Mouse (Mus musculus) lung, embryonic 15.5 days (tissue): Measurements from ENCODE around the gene Kcnc4. TPM values are rescaled to one million over a fixed set of nuclear protein-coding genes. Genes with fewer than 3 reads are reported as not detected.

Experiments
- ATAC-seq: fragments of 200-750 bp; cut with Nextera tagmentation; 2 replicates; pipeline ENCODE4 v1.8.0; 2017; ENCODE audit warnings: moderate number of reproducible peaks, borderline replicate concordance; ENCODE audit not compliant: low FRiP score, low TSS enrichment; ENCODE audit errors: extremely low read depth
- H3K27ac ChIP-seq: fragments of 300-500 bp; sonication (generic); 2 replicates; pipeline ENCODE4 v1.5.1; 2015; ENCODE audit warnings: moderate library complexity, mild to moderate bottlenecking, inconsistent platforms
- H3K27me3 ChIP-seq: fragments of 300-500 bp; sonication (generic); 2 replicates; pipeline ENCODE4 v1.6.1; 2015; ENCODE audit warnings: inconsistent platforms
- H3K36me3 ChIP-seq: fragments of 300-500 bp; sonication (generic); 2 replicates; pipeline ENCODE4 v1.6.1; 2015; ENCODE audit warnings: inconsistent platforms
- H3K4me1 ChIP-seq: fragments of 300-500 bp; sonication (generic); 2 replicates; pipeline ENCODE4 v1.6.1; 2015; ENCODE audit warnings: inconsistent platforms
- H3K4me2 ChIP-seq: fragments of 300-500 bp; sonication (generic); 2 replicates; pipeline ENCODE4 v1.6.1; 2015; ENCODE audit warnings: inconsistent platforms, mild to moderate bottlenecking, moderate library complexity
- H3K4me3 ChIP-seq: fragments of 300-500 bp; sonication (generic); 2 replicates; pipeline ENCODE4 v1.5.1; 2015; ENCODE audit warnings: mild to moderate bottlenecking, inconsistent platforms
- H3K9ac ChIP-seq: fragments of 300-500 bp; sonication (generic); 2 replicates; pipeline ENCODE4 v1.6.1; 2015; ENCODE audit warnings: inconsistent platforms
- H3K9me3 ChIP-seq: fragments of 300-500 bp; sonication (generic); 2 replicates; pipeline ENCODE4 v1.6.1; 2016; ENCODE audit warnings: inconsistent platforms
- WGBS: fragments of 180-500 bp; shearing (Covaris S2); methylation state at CpG from one replicate; pipeline ENCODE4 v1.1.7; 2015; 5-methylcytosine and 5-hydroxymethylcytosine counted together
- polyA plus RNA-seq: library from polyadenylated mRNA; unstranded; fragments of >200 nt; fragmentation: Nextera tagmentation; extraction: Ambion mirVana; gene quantifications from 2 replicates; pipeline ENCODE4 v1.2.1, GENCODE M21; 2015

The Kcnc4 gene
- polyA plus RNA-seq, 1 experiment from 2014 or later, result 0.14 TPM

DNA sequence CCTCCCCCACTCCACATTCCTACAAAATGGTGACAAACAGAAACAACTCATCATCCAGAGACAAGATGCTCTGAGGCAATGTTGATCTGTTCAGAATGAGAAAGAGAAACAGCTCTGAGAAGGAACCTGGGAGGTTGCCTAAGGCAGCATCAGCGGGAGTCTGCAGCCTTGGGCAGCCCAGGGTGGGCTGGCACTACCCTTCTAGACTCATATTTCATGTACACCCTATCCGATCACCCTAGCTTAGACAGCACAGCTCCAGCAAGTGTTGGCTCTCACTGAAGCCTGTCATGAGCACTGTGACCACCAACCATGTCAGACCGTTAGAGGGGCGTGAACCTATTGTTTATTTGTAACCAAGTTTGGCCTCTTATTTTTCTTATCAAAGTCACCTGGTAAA, 5.1 kb downstream of the Kcnc4 start:
- Histone ChIP-seq H3K4me1 (peaks cover 14% of the 10 kb centered on the region), H3K9me3 (no peaks in the 10 kb centered on the region), H3K27ac (no peak overlapping the region), H3K36me3 (no peaks in the 10 kb centered on the region), H3K27me3 (peaks cover 80% of the 10 kb centered on the region), H3K4me3 (no peak overlapping the region), H3K9ac (no peak overlapping the region), H3K4me2 (no peak overlapping the region)
- 60% methylated on average over 4 of the region's 4 CpGs for WGBS
- no peak for ATAC-seq

DNA sequence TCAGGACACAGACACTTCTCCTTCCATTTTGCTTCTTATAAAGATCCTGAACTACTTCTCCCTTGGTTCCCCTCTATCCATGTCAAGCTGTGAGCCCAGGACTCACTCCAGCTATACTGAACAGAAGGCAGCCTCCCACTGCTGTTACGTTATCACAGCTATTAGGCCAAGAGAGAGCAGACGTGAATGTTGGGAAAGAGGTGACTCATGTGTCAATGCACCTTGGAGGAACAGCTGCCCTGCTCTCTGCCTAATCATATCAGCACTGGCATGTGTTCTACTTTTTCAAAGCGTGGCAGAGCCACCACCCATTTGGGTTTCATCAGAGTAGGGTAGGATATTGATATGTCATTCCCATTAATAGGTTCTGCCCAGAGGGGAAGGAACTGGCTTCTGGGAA, 12.5 kb downstream of the Kcnc4 start:
- H3K27ac ChIP-seq, result no peak overlapping the region
- no peak overlapping the region for H3K4me3 ChIP-seq
- no peak overlapping the region for H3K4me2 ChIP-seq
- WGBS, result 44% methylated on average over 3 of the region's 3 CpGs
- peaks cover 18% of the 10 kb centered on the region; the same call in 1 of the 2 replicates for H3K27me3 ChIP-seq
- no peaks in the 10 kb centered on the region for H3K4me1 ChIP-seq
- no peak overlapping the region for H3K9ac ChIP-seq
- H3K36me3 ChIP-seq, result no peaks in the 10 kb centered on the region
- ATAC-seq, result no peak
- no peaks in the 10 kb centered on the region for H3K9me3 ChIP-seq

DNA sequence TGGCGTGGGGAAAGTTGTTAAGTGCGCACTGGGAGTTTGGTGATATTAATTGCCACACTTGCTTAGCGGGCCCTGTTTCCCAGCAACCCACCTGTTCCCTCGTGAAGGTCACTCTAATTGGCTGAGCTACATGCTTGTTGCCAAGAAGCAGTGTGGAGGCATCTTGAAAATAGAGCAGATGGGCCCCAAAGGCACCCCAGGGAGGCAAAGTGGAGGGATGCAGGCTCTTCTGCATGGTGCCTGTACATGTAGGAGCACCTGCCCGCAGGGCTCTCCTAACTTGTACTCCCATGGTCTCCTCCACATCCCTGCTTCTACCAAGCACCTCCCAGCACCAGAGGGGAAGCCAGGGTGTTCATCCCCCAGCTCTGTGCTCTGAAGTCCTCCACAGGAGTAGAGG, 15.5 kb downstream of the Kcnc4 start:
- no peak overlapping the region for H3K27ac ChIP-seq
- H3K27me3 ChIP-seq, result peaks cover 8% of the 10 kb centered on the region; the same call in 1 of the 2 replicates
- ATAC-seq, result no peak
- 69% methylated on average over 5 of the region's 5 CpGs for WGBS
- H3K4me1 ChIP-seq, result no peaks in the 10 kb centered on the region
- no peaks in the 10 kb centered on the region for H3K36me3 ChIP-seq
- no peaks in the 10 kb centered on the region for H3K9me3 ChIP-seq
- H3K9ac ChIP-seq, result no peak overlapping the region
- no peak overlapping the region for H3K4me2 ChIP-seq
- no peak overlapping the region for H3K4me3 ChIP-seq

DNA sequence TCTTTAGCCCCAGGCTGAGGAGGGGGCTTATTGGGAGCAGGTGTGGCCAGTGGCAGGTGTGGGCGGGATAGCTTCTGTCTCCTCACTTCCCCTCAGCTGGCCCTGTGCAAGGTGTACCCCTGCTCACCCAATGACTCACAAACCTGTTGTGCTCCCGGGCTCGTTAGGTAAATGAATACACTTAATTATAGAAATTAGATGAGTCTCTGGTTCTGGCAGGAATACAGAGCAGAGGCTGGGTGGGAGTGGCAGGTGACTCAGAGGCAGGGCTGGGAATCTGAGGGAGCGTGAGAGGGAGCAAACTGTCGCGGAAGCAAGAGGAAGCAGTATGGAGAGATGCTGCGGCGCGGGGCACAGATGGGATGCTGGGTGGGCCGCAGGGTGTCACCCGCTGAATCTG, 17.2 kb downstream of the Kcnc4 start:
- Histone ChIP-seq H3K27ac (no peak overlapping the region), H3K9ac (no peak overlapping the region), H3K27me3 (peaks cover 8% of the 10 kb centered on the region; the same call in 1 of the 2 replicates), H3K9me3 (no peaks in the 10 kb centered on the region), H3K36me3 (no peaks in the 10 kb centered on the region), H3K4me1 (no peaks in the 10 kb centered on the region), H3K4me2 (no peak overlapping the region), H3K4me3 (no peak overlapping the region)
- no peak for ATAC-seq
- 70% methylated on average over 11 of the region's 11 CpGs for WGBS

DNA sequence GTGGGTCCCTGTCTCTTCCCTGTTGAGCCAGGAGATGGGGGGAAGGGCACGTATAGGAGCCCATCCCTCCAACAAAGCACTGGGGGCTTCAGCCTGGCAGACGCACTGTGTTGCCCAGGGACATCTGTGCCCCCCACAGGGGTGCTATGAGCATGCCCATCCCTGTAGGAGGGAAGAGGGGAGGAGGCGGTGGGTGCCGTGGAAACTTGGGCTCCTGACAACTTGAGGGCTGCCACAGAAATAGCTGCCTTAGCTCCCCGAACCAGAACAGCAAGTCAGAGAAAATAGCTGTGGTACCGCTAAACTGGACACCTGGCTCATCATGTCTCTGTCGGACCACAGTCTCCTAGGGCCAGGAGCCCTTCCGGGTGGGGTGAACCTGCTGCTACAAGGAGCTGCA, 18.0 kb downstream of the Kcnc4 start:
- ATAC-seq, result no peak

DNA sequence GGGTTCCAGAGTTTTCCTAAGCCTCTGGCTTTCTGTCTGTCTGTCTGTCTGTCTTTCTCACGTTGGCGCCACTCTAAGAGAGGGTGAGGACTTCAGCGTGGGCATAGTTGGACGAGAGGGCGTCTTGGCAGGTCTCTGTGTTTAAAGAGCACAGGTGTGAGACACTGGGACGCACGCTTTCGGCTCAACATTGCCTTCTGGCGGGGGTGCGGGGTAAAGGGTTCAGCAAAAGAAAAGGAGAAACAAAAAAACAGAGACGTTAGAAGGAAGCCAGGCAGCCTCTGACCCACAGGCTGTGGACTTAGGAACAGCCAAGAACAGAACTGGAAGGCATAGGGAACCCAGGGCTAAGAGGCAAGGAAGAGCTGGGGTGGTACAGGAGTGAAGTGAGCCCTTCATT, 20.1 kb downstream of the Kcnc4 start:
- no peak overlapping the region for H3K27ac ChIP-seq
- H3K36me3 ChIP-seq, result no peaks in the 10 kb centered on the region
- 82% methylated on average over 11 of the region's 11 CpGs for WGBS
- peaks cover 6% of the 10 kb centered on the region; the same call in 1 of the 2 replicates for H3K27me3 ChIP-seq
- ATAC-seq, result no peak
- H3K4me1 ChIP-seq, result no peaks in the 10 kb centered on the region
- no peak overlapping the region for H3K9ac ChIP-seq
- no peaks in the 10 kb centered on the region for H3K9me3 ChIP-seq
- H3K4me3 ChIP-seq, result no peak overlapping the region
- H3K4me2 ChIP-seq, result no peak overlapping the region

More for the DNA sequence above, 18.0 kb downstream of the Kcnc4 start:
- no peak overlapping the region for H3K9ac ChIP-seq
- H3K27ac ChIP-seq, result no peak overlapping the region
- H3K4me3 ChIP-seq, result no peak overlapping the region
- H3K36me3 ChIP-seq, result no peaks in the 10 kb centered on the region
- H3K4me1 ChIP-seq, result no peaks in the 10 kb centered on the region
- H3K4me2 ChIP-seq, result no peak overlapping the region
- peaks cover 8% of the 10 kb centered on the region; the same call in 1 of the 2 replicates for H3K27me3 ChIP-seq
- WGBS, result 74% methylated on average over 8 of the region's 8 CpGs
- H3K9me3 ChIP-seq, result no peaks in the 10 kb centered on the region

DNA sequence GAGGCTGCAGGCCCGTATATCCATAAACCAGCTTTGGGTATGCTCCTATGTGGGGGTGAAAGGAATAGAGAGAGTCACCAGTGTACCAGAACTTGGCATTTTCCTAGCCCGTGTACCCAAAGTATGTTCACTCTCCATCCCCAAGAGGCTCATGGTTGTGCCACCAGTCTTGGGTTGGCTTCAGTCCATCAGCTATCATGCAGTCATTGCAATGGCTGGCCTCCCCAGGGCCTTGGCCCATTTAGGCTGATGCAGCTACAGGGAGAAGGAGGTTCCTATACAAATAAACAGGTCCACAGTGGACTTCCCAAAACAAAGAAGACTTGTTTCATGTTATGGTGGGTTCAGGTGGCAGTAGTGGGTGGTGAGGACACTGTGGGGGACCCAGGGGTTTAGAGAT, 21.7 kb downstream of the Kcnc4 start:
- Histone ChIP-seq H3K36me3 (no peaks in the 10 kb centered on the region), H3K27me3 (no peaks in the 10 kb centered on the region), H3K4me3 (no peak overlapping the region), H3K9me3 (no peaks in the 10 kb centered on the region), H3K4me2 (no peak overlapping the region), H3K4me1 (0 out of 2 replicates have a peak, but pooled peaks cover 6% of the 10 kb centered on the region), H3K27ac (no peak overlapping the region), H3K9ac (no peak overlapping the region)
- 89% methylated on average over 2 of the region's 2 CpGs for WGBS
- no peak for ATAC-seq

DNA sequence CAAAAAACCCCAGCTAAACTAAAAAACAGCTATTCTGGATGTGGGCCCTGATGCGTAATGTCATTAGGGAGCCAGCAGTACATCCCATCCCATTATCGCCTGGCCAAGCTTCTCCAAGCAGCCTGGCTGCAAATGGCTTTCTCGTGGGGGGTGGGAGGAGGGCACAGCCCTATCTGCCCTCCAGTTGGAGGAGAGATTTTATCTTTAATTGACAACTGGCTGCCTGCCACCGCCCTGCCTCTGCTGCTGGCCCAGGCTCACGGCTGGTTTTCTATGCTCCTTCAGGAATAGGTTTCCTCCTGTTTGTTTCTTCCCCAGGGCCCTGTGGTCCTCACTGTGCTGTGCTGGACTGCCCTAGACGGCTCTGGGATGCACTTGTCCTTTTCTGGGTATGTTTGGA, 22.9 kb downstream of the Kcnc4 start:
- Histone ChIP-seq H3K4me2 (no peak overlapping the region), H3K4me3 (no peak overlapping the region), H3K27me3 (no peaks in the 10 kb centered on the region), H3K9me3 (no peaks in the 10 kb centered on the region), H3K4me1 (0 out of 2 replicates have a peak, but pooled peaks cover 8% of the 10 kb centered on the region), H3K9ac (no peak overlapping the region), H3K27ac (no peak overlapping the region), H3K36me3 (no peaks in the 10 kb centered on the region)
- no peak for ATAC-seq
- 48% methylated on average over 6 of the region's 6 CpGs for WGBS

DNA sequence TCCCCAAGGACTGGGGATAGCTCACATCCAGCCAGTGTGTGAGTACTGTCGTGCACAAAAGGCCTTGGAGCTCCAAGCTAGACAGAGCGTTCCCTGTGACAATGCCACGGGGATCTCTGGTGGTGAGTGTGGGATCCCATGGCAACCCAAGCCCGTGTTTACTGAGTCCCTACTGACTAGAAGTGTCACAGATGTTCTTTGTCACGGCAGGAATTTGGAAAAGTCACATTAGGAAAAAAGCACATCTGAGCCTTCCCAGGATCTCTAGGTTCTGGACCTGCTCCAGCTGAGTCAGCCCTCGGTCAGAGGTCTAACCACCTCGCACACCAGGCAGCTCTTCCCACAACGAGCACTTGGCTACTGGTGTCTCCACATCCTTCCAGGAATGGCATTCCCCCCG, 25.7 kb downstream of the Kcnc4 start:
- H3K9ac ChIP-seq, result no peak overlapping the region
- H3K27me3 ChIP-seq, result peaks cover 2% of the 10 kb centered on the region
- no peak for ATAC-seq
- H3K4me2 ChIP-seq, result no peak overlapping the region
- no peak overlapping the region for H3K27ac ChIP-seq
- H3K4me1 ChIP-seq, result 0 out of 2 replicates have a peak, but pooled peaks cover 10% of the 10 kb centered on the region
- no peak overlapping the region for H3K4me3 ChIP-seq
- WGBS, result 31% methylated on average over 9 of the region's 9 CpGs
- H3K9me3 ChIP-seq, result no peaks in the 10 kb centered on the region
- H3K36me3 ChIP-seq, result no peaks in the 10 kb centered on the region

DNA sequence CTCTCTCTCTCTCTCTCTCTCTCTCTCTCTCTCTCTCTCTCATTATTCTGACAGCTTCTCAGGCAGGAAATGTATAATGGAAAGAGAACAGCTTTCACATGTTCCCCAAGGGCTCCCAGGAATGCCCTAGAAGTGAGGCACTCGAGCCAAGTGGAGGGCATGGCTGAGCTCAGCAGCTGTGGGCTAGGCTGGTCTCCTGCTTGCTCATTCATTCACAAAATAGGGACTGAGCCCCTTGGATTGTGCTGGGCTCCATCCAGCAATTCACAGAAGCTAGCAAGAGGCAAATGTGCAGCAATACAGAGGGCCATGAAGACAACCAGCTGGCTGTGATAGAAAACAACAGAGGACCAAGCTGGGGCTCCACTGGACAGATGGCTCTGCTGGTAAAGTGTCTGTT, 28.1 kb downstream of the Kcnc4 start:
- H3K36me3 ChIP-seq, result no peaks in the 10 kb centered on the region
- ATAC-seq, result peak; percentile 40; the same call in 1 of the 2 replicates
- no peak overlapping the region for H3K27ac ChIP-seq
- no peak overlapping the region for H3K4me2 ChIP-seq
- H3K27me3 ChIP-seq, result peaks cover 10% of the 10 kb centered on the region
- WGBS, result 5% methylated on average over 1 of the region's 1 CpGs
- H3K4me3 ChIP-seq, result no peak overlapping the region
- H3K9me3 ChIP-seq, result no peaks in the 10 kb centered on the region
- H3K4me1 ChIP-seq, result 0 out of 2 replicates have a peak, but pooled peaks cover 10% of the 10 kb centered on the region
- no peak overlapping the region for H3K9ac ChIP-seq

DNA sequence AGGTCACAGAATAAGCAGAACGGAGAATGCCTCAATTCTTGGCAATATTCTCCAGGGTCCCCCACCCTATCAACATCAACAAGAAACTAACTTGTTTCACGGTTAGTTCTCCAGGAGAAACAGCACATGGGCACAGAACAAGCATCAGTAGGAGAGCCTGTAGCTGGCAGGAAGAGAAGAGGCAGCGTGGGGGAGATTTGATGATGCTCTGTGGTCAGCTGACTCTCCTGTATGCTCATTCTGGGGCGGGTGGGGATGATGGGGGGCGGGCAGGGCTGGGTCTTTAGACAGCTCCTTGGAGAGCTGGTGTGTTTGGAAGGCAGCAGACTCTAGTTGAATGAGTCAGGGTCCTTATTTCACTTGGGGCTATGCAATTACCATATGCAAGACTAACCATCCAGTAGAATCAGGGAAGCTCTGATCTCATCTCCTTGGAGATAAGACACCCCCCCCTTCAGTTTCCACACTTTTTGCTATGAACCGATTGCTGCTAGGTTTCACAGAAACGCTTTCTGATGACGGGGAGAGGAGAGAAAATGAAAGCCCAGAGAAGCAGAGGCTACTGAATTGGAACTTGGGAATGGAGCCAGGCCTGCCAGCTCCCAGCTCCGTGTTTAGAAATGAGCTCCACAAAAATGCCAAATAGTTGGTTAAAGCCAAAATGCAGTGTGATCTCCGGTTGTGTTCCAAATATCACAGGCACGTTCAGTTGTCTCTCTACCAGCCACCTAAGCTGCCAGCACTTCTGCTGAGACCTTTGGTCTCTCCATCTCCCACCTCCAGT, 34.9 kb downstream of the Kcnc4 start:
- WGBS, result 58% methylated on average over 11 of the region's 11 CpGs
- H3K27ac ChIP-seq, result no peak overlapping the region
- H3K27me3 ChIP-seq, result peaks cover 10% of the 10 kb centered on the region
- H3K9ac ChIP-seq, result no peak overlapping the region
- no peak for ATAC-seq
- no peaks in the 10 kb centered on the region for H3K36me3 ChIP-seq
- H3K9me3 ChIP-seq, result no peaks in the 10 kb centered on the region
- H3K4me3 ChIP-seq, result no peak overlapping the region
- H3K4me1 ChIP-seq, result no peaks in the 10 kb centered on the region
- H3K4me2 ChIP-seq, result no peak overlapping the region

DNA sequence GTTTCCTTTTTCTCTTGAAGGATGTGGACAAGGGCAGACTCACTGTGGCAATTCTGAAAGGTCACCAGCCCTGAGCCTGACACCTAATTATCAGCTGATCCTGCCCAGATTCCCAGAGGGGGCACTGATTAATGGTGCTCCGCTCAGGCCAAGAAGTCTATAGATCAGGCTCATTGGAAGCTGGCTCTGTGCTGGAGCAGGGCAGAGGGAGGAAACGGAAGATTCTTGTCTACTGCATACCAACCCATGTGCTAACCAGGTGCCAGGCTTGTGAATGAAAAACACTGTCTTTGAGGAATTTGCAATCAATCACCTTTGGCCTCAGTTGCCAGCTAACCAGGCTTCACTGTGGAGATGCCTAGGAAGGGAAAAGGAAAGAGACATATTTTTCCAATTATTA, 39.2 kb downstream of the Kcnc4 start:
- peaks cover 3% of the 10 kb centered on the region; the same call in 1 of the 2 replicates for H3K27me3 ChIP-seq
- no peak overlapping the region for H3K9ac ChIP-seq
- no peak overlapping the region for H3K4me3 ChIP-seq
- H3K36me3 ChIP-seq, result no peaks in the 10 kb centered on the region
- H3K27ac ChIP-seq, result no peak overlapping the region
- H3K4me2 ChIP-seq, result no peak overlapping the region
- ATAC-seq, result no peak
- H3K4me1 ChIP-seq, result peaks cover 18% of the 10 kb centered on the region
- no peaks in the 10 kb centered on the region for H3K9me3 ChIP-seq
- 43% methylated on average over 2 of the region's 2 CpGs for WGBS
